Mouse (Mus musculus): ENCODE measurements around the gene Dennd6a. TPM values are rescaled to one million over a fixed set of nuclear protein-coding genes. Genes with fewer than 3 reads are reported as not detected.
A peak's percentile ranks its signal among the peaks of the same experiment; 100 is the strongest.
"Not testable (repeated sequence)": the region's sequence is repeated elsewhere in the genome, so short reads cannot be mapped to it uniquely, and the experiment has no call there.

Dennd6a gene
- 20.6 and 20.9 TPM in 2 replicates for polyA plus RNA-seq (2015; fragmentation: Nextera tagmentation; extraction: Ambion mirVana)

GRCm38 (mm10) chr14:26573556-26573955 lies at the start of gene Dennd6a:
TSS of gene Dennd6a (plus strand) at chr14:26573856.
- ATAC-seq (ENCODE audit: low FRiP score); H3K9me3 ChIP-seq; H3K36me3 ChIP-seq; H3K4me2 ChIP-seq; H3K9ac ChIP-seq; H3K27ac ChIP-seq; H3K4me3 ChIP-seq; H3K27me3 ChIP-seq; H3K4me1 ChIP-seq (replicated peaks): not testable (repeated sequence)
- 88% methylated on average over 5 of the region's 5 CpGs for WGBS

- no peaks in the 10 kb centered on the region for H3K9me3 ChIP-seq
- WGBS: 37% methylated on average over 3 of the region's 3 CpGs
- no peaks in the 10 kb centered on the region for H3K27me3 ChIP-seq
- H3K9ac ChIP-seq: no peak overlapping the region
- H3K27ac ChIP-seq: no peak overlapping the region
- H3K4me3 ChIP-seq: no peak overlapping the region
- H3K36me3 ChIP-seq: peaks cover 11% of the 10 kb centered on the region
- no peak for ATAC-seq (ENCODE audit: low FRiP score)
- H3K4me1 ChIP-seq (replicated peaks): peaks cover 34% of the 10 kb centered on the region
- no peak overlapping the region for H3K4me2 ChIP-seq
These were observed 47.7 kb upstream of the Dennd6a start for GRCm38 (mm10) chr14:26525955-26526354.

- Histone ChIP-seq H3K9me3 (no peaks in the 10 kb centered on the region), H3K27me3 (no peaks in the 10 kb centered on the region), H3K4me1 (replicated peaks) (peaks cover 51% of the 10 kb centered on the region), H3K36me3 (peaks cover 11% of the 10 kb centered on the region), H3K4me3 (no peak overlapping the region), H3K27ac (no peak overlapping the region), H3K4me2 (no peak overlapping the region), H3K9ac (no peak overlapping the region)
- WGBS: 86% methylated on average over 2 of the region's 2 CpGs
- no peak for ATAC-seq (ENCODE audit: low FRiP score)
These were observed 45.4 kb upstream of the Dennd6a start for GRCm38 (mm10) chr14:26528296-26528695.

- H3K27ac ChIP-seq: no peak overlapping the region
- H3K36me3 ChIP-seq: peaks cover 8% of the 10 kb centered on the region; the same call in 1 of the 2 replicates
- H3K4me3 ChIP-seq: no peak overlapping the region
- no peak for ATAC-seq (ENCODE audit: low FRiP score)
- H3K4me2 ChIP-seq: peak overlapping the region; percentile 23; the same call in 1 of the 2 replicates
- WGBS: 65% methylated on average over 7 of the region's 7 CpGs
- no peaks in the 10 kb centered on the region for H3K27me3 ChIP-seq
- no peaks in the 10 kb centered on the region for H3K9me3 ChIP-seq
- peaks cover 56% of the 10 kb centered on the region for H3K4me1 ChIP-seq (replicated peaks)
- H3K9ac ChIP-seq: 0 out of 2 replicates have a peak overlapping the region, but pooled peaks have one; percentile 6
These were observed 43.3 kb upstream of the Dennd6a start for GRCm38 (mm10) chr14:26530350-26530749.

GRCm38 (mm10) chr14:26531410-26532313 lies 42.0 kb upstream of the Dennd6a start:
- no peak overlapping the region for H3K4me3 ChIP-seq
- H3K27me3 ChIP-seq: no peaks in the 10 kb centered on the region
- H3K27ac ChIP-seq: no peak overlapping the region
- WGBS: 82% methylated on average over 10 of the region's 10 CpGs
- H3K9ac ChIP-seq: no peak overlapping the region
- H3K4me2 ChIP-seq: peak overlapping the region; percentile 37
- H3K36me3 ChIP-seq: peaks cover 8% of the 10 kb centered on the region; the same call in 1 of the 2 replicates
- ATAC-seq (ENCODE audit: low FRiP score): no peak
- peaks cover 52% of the 10 kb centered on the region for H3K4me1 ChIP-seq (replicated peaks)
- H3K9me3 ChIP-seq: no peaks in the 10 kb centered on the region

GRCm38 (mm10) chr14:26532752-26533151 lies 40.9 kb upstream of the Dennd6a start:
- Histone ChIP-seq H3K36me3 (peaks cover 8% of the 10 kb centered on the region; the same call in 1 of the 2 replicates), H3K27me3 (no peaks in the 10 kb centered on the region), H3K9ac (peak overlapping the region; percentile 96; the same call in 1 of the 2 replicates), H3K27ac (no peak overlapping the region), H3K4me2 (peak overlapping the region; percentile 89), H3K9me3 (no peaks in the 10 kb centered on the region), H3K4me1 (replicated peaks) (peaks cover 49% of the 10 kb centered on the region), H3K4me3 (peak overlapping the region; percentile 98)
- 56% methylated on average over 9 of the region's 9 CpGs for WGBS
- ATAC-seq (ENCODE audit: low FRiP score): no peak

- peak overlapping the region; percentile 98 for H3K4me3 ChIP-seq
- H3K4me2 ChIP-seq: peak overlapping the region; percentile 89
- H3K4me1 ChIP-seq (replicated peaks): peaks cover 47% of the 10 kb centered on the region
- no peak overlapping the region for H3K27ac ChIP-seq
- WGBS: 22% methylated on average over 19 of the region's 19 CpGs
- peak overlapping the region; percentile 96 for H3K9ac ChIP-seq
- H3K9me3 ChIP-seq: no peaks in the 10 kb centered on the region
- no peaks in the 10 kb centered on the region for H3K27me3 ChIP-seq
- no peak for ATAC-seq (ENCODE audit: low FRiP score)
- H3K36me3 ChIP-seq: peaks cover 8% of the 10 kb centered on the region; the same call in 1 of the 2 replicates
These were observed 40.4 kb upstream of the Dennd6a start for GRCm38 (mm10) chr14:26533267-26533666.

GRCm38 (mm10) chr14:26533821-26534756 lies 39.6 kb upstream of the Dennd6a start:
- WGBS: under 1% methylated on average over 78 of the region's 92 CpGs
- no peaks in the 10 kb centered on the region for H3K9me3 ChIP-seq
- peak overlapping the region; percentile 89 for H3K4me2 ChIP-seq
- H3K4me3 ChIP-seq: peak overlapping the region; percentile 98
- H3K36me3 ChIP-seq: peaks cover 5% of the 10 kb centered on the region; the same call in 1 of the 2 replicates
- ATAC-seq (ENCODE audit: low FRiP score): peak; percentile 89
- peak overlapping the region; percentile 93 for H3K27ac ChIP-seq
- no peaks in the 10 kb centered on the region for H3K27me3 ChIP-seq
- H3K4me1 ChIP-seq (replicated peaks): peaks cover 39% of the 10 kb centered on the region
- H3K9ac ChIP-seq: peak overlapping the region; percentile 96

- 0 out of 2 replicates have a peak, but pooled peaks cover 3% of the 10 kb centered on the region for H3K36me3 ChIP-seq
- peak; percentile 95 for ATAC-seq (ENCODE audit: low FRiP score)
- no peaks in the 10 kb centered on the region for H3K27me3 ChIP-seq
These were observed 38.7 kb upstream of the Dennd6a start, which contains the start of gene Slmap for GRCm38 (mm10) chr14:26534757-26535479. TSS of gene Slmap (minus strand) at chr14:26534931.

GRCm38 (mm10) chr14:26539241-26539640 lies 34.4 kb upstream of the Dennd6a start:
- no peak overlapping the region for H3K4me2 ChIP-seq

More at GRCm38 (mm10) chr14:26534757-26535479, 38.7 kb upstream of the Dennd6a start, which contains the start of gene Slmap:
- 14% methylated on average over 30 of the region's 33 CpGs for WGBS
- Histone ChIP-seq H3K9ac (peak within 1 kb of the TSS; percentile 96), H3K4me2 (peak within 1 kb of the TSS; percentile 89), H3K4me3 (peak within 1 kb of the TSS; percentile 98), H3K4me1 (replicated peaks) (peaks cover 32% of the 10 kb centered on the region), H3K27ac (peak within 1 kb of the TSS; percentile 93), H3K9me3 (no peaks in the 10 kb centered on the region)

GRCm38 (mm10) chr14:26540577-26540976 lies 33.1 kb upstream of the Dennd6a start:
- H3K4me2 ChIP-seq: no peak overlapping the region
- WGBS: 85% methylated on average over 1 of the region's 1 CpGs
- no peaks in the 10 kb centered on the region for H3K27me3 ChIP-seq

More at GRCm38 (mm10) chr14:26539241-26539640, 34.4 kb upstream of the Dennd6a start:
- H3K9me3 ChIP-seq: no peaks in the 10 kb centered on the region
- H3K4me3 ChIP-seq: no peak overlapping the region
- no peaks in the 10 kb centered on the region for H3K27me3 ChIP-seq
- H3K27ac ChIP-seq: no peak overlapping the region
- 90% methylated on average over 4 of the region's 4 CpGs for whole genome bisulfite sequencing
- H3K36me3 ChIP-seq: no peaks in the 10 kb centered on the region
- no peak overlapping the region for H3K9ac ChIP-seq
- ATAC-seq (ENCODE audit: low FRiP score): no peak
- no peaks in the 10 kb centered on the region for H3K4me1 ChIP-seq (replicated peaks)

More at GRCm38 (mm10) chr14:26540577-26540976, 33.1 kb upstream of the Dennd6a start:
- Histone ChIP-seq H3K9ac (no peak overlapping the region), H3K9me3 (no peaks in the 10 kb centered on the region), H3K4me1 (replicated peaks) (no peaks in the 10 kb centered on the region), H3K36me3 (no peaks in the 10 kb centered on the region), H3K4me3 (no peak overlapping the region), H3K27ac (no peak overlapping the region)
- ATAC-seq (ENCODE audit: low FRiP score): no peak
